ENCODE assay signal across 24 mouse cellular contexts in genomic region chr17:94673515-94674317, GRCm38 (mm10).
DNase-seq lines count a peak whose midpoint lies in the region; ATAC-seq lines count a peak whose summit lies in the region.
"Had no signal": no experiment of that assay in that cellular context is flagged by ENCODE, and none has a peak within 500 bp of the region (broad histone marks: within the 10 kb centered on the region; RNA-seq: fewer than 3 reads in every experiment).

No protein-coding gene starts in this region.

- H3K27me3 ChIP-seq in forebrain, embryonic 14.5 days (replicated peaks; ENCODE audit: control insufficient read depth, insufficient read depth, low read length) = no peaks in the 10 kb centered on the region
- no peaks in the 10 kb centered on the region for H3K27me3 ChIP-seq in forebrain, embryonic 13.5 days
- no peaks in the 10 kb centered on the region for H3K27me3 ChIP-seq in hindbrain, embryonic 15.5 days
- H3K27me3 ChIP-seq in midbrain, embryonic 15.5 days (replicated peaks) = no peaks in the 10 kb centered on the region
- H3K27me3 ChIP-seq: heart, embryonic 12.5 days; lung, embryonic 15.5 days had no signal

- no peak overlapping the region for H3K4me3 ChIP-seq in forebrain, embryonic 14.5 days (ENCODE audit: low read depth, low read length)
- H3K4me3 ChIP-seq in forebrain, embryonic 13.5 days = no peak overlapping the region
- no peak overlapping the region for H3K4me3 ChIP-seq in hindbrain, embryonic 15.5 days
- H3K4me3 ChIP-seq in midbrain, embryonic 15.5 days = no peak overlapping the region
- H3K4me3 ChIP-seq: heart, embryonic 12.5 days; layer of hippocampus, adult 2 months; lung, embryonic 15.5 days had no signal

- H3K4me1 ChIP-seq in forebrain, embryonic 14.5 days (ENCODE audit: control insufficient read depth, insufficient read depth, low read length) = no peaks in the 10 kb centered on the region
- H3K4me1 ChIP-seq in forebrain, embryonic 13.5 days = no peaks in the 10 kb centered on the region
- 0 out of 2 replicates have a peak, but pooled peaks cover 3% of the 10 kb centered on the region for H3K4me1 ChIP-seq in hindbrain, embryonic 15.5 days (replicated peaks)
- no peaks in the 10 kb centered on the region for H3K4me1 ChIP-seq in midbrain, embryonic 15.5 days
- H3K4me1 ChIP-seq: heart, embryonic 12.5 days; lung, embryonic 15.5 days had no signal

- ATAC-seq in forebrain, embryonic 14.5 days = no peak
- ATAC-seq in forebrain, embryonic 13.5 days = no peak
- peak; percentile 89 for ATAC-seq in hindbrain, embryonic 15.5 days (ENCODE audit: low FRiP score, low read depth)
- ATAC-seq in midbrain, embryonic 15.5 days (replicated peaks) = peak; percentile 95
- ATAC-seq: activated CD4-positive, CD25-positive, alpha-beta regulatory T cell, adult 4 months; CD4-positive, CD25-positive, alpha-beta regulatory T cell, adult 4 months; inflammation-experienced regulatory T-cells, adult 6 months had no signal

- DNase-seq in forebrain, embryonic 14.5 days (ENCODE audit: low spot score) = peak; percentile 6
- DNase-seq in brain, adult 2 months (ENCODE audit: low read depth, low spot score) = peak; percentile 2
- DNase-seq in ovary, postnatal 36 days (ENCODE audit: low spot score) = no peak
- no peak for DNase-seq in layer of hippocampus, adult 9-10 months (ENCODE audit: low spot score)
- DNase-seq in urinary bladder, postnatal 10 days (ENCODE audit: low spot score) = no peak
- DNase-seq: adrenal gland, postnatal 14 days; cerebellum, adult 18-20 months; cerebellum, postnatal 25 days; heart, postnatal 14 days; kidney, adult 8-10 months; kidney, postnatal 14 days; lung, postnatal 4 days; spleen, adult 18-20 months; thymus, adult 2 months had no signal

- no peaks in the 10 kb centered on the region for H3K9me3 ChIP-seq in forebrain, embryonic 14.5 days (replicated peaks; ENCODE audit: control insufficient read depth, low read length)
- H3K9me3 ChIP-seq in forebrain, embryonic 13.5 days (replicated peaks) = no peaks in the 10 kb centered on the region
- H3K9me3 ChIP-seq in hindbrain, embryonic 15.5 days = no peaks in the 10 kb centered on the region
- H3K9me3 ChIP-seq in midbrain, embryonic 15.5 days = no peaks in the 10 kb centered on the region
- H3K9me3 ChIP-seq: heart, embryonic 12.5 days; lung, embryonic 15.5 days had no signal

- H3K36me3 ChIP-seq in forebrain, embryonic 14.5 days (ENCODE audit: control insufficient read depth, insufficient read depth, low read length) = no peaks in the 10 kb centered on the region
- H3K36me3 ChIP-seq in forebrain, embryonic 13.5 days (ENCODE audit: poor library complexity, severe bottlenecking) = no peaks in the 10 kb centered on the region
- H3K36me3 ChIP-seq in hindbrain, embryonic 15.5 days = no peaks in the 10 kb centered on the region
- H3K36me3 ChIP-seq in midbrain, embryonic 15.5 days (replicated peaks) = no peaks in the 10 kb centered on the region
- H3K36me3 ChIP-seq: heart, embryonic 12.5 days; lung, embryonic 15.5 days had no signal

- 88% methylated on average over 6 of the region's 6 CpGs for WGBS in forebrain, embryonic 14.5 days
- 87% methylated on average over 6 of the region's 6 CpGs for WGBS in forebrain, embryonic 13.5 days
- WGBS in hindbrain, embryonic 15.5 days = 81% methylated on average over 6 of the region's 6 CpGs
- WGBS in midbrain, embryonic 15.5 days = 85% methylated on average over 6 of the region's 6 CpGs

- H3K27ac ChIP-seq in forebrain, embryonic 14.5 days (ENCODE audit: low read depth, low read length) = no peak overlapping the region
- no peak overlapping the region for H3K27ac ChIP-seq in forebrain, embryonic 13.5 days
- no peak overlapping the region for H3K27ac ChIP-seq in hindbrain, embryonic 15.5 days (replicated peaks)
- no peak overlapping the region for H3K27ac ChIP-seq in midbrain, embryonic 15.5 days
- H3K27ac ChIP-seq: layer of hippocampus, adult 2 months; liver, embryonic 14.5 days; lung, embryonic 15.5 days had no signal

- H3K9ac ChIP-seq in forebrain, embryonic 14.5 days (ENCODE audit: low read length) = no peak overlapping the region
- no peak overlapping the region for H3K9ac ChIP-seq in forebrain, embryonic 13.5 days
- H3K9ac ChIP-seq in hindbrain, embryonic 15.5 days = no peak overlapping the region
- no peak overlapping the region for H3K9ac ChIP-seq in midbrain, embryonic 15.5 days
- H3K9ac ChIP-seq: heart, embryonic 12.5 days; liver, embryonic 14.5 days; lung, embryonic 15.5 days had no signal

- no peak overlapping the region for H3K4me2 ChIP-seq in forebrain, embryonic 14.5 days (ENCODE audit: low read length)
- no peak overlapping the region for H3K4me2 ChIP-seq in forebrain, embryonic 13.5 days
- no peak overlapping the region for H3K4me2 ChIP-seq in hindbrain, embryonic 15.5 days
- H3K4me2 ChIP-seq in midbrain, embryonic 15.5 days = no peak overlapping the region
- H3K4me2 ChIP-seq: heart, embryonic 12.5 days; lung, embryonic 15.5 days had no signal

Comparison
In these comparisons a context has a peak if more than half of its experiments do, and no peak if none do; other contexts are left out.
1. ATAC-seq: peak in hindbrain, embryonic 15.5 days (single experiment) and midbrain, embryonic 15.5 days (single experiment); none in forebrain, embryonic 14.5 days (single experiment) and forebrain, embryonic 13.5 days (single experiment).
2. DNase-seq: peak in forebrain, embryonic 14.5 days (single experiment) and brain, adult 2 months (single experiment); none in ovary, postnatal 36 days (single experiment), layer of hippocampus, adult 9-10 months (single experiment) and urinary bladder, postnatal 10 days (single experiment).